Mouse (Mus musculus): ENCODE data around the gene Cux1.

Cux1 gene

DNA sequence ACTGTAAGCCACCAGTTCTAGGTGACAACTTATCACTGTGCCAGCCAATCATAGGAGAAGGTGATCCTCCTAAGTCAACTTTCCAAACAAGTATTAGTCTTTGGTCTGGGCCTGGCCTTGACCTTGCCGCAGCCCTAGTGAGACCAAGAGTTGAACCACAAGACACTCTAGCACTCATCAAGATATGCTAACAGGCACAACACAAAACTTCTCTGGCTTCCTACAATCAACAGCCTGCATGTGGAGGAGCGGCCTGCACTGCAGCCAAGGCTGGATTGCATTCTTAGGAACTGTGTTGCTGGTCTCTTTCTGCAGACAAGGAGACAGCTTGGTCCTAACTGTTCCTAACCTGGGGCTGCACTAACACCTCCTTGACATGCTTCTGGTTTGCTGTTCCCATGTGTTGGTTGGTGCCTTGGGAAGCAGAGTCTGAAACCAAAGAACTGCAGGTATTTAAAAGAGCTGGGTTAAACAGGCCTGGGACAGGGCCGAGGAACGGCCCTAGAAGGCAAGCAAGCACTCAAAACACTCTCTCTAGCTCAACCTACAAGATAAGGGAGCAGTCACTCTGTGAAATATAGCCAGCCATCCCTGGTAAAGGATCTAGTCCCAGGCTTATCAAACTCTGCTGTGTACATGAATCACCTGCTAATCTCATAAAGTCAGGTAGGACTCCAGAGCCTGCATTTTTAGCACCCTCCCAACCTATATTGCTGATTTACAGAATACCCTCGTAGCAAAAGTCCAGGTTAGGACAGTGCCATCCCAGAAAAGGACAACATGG is 27.0 kb downstream of the Cux1 start:
- no peak for DNase-seq (ENCODE audit: low spot score in 2 of 2)

- DNase-seq (ENCODE audit: low spot score in 2 of 2): no peak
Measured at GRCm38 (mm10) chr5:136536753-136537152, 30.5 kb downstream of the Cux1 start.

DNA sequence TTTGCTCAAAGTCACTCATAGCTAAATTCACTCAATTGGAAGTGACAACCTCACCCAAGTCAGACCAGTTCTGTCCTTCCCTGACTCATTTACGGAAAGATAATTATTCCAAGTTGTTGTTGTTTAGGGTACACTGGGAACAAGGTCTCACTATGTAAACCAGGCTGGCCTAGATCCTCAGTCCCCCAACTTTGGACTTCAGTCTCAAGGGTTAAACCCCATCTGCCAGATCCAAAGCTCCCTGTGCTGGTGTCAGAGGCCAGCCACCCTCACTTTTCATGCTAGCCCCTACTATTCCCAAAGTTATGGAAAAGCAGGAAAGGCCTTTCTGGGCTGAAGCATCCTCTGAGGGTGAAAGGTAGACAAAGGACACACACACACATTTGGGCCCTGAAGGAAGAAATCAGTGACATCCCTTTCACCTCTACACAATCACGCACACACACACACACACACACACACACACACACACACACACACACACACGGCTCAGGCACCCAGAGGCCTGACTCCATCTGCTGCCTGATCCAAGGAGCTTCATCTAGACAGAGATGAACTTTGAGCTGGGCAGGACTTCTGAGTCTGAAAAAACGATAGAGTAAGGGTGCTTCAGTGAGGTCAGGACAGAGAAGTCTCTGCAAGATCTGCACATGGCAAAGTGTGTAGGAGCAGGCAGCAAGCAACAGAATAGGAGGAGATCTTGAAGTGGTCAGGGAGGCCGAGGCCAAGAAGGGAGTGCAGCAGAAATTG is 31.1 kb downstream of the Cux1 start:
- no peak for DNase-seq (ENCODE audit: low spot score in 2 of 2)

DNA sequence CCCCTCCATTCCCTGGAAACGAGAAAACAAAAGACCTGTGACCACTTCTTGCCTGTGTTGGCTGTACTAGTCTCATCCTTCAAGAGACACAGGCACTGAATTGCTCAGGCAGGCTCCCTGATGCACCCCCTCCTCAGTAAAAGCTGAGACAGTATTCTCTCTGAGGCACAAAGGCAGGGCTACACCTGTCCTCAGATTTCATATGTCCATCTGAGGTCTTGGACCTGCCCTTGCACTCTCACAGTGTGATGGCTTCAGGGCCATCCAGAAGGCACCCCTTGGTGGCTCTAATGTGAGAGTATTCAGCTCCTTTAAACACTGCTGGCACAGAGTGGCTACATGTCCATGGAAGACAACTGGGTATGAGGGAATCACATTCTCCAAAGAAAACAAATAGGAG is 32.1 kb downstream of the Cux1 start:
- no peak for DNase-seq (ENCODE audit: low spot score in 2 of 2)

DNA sequence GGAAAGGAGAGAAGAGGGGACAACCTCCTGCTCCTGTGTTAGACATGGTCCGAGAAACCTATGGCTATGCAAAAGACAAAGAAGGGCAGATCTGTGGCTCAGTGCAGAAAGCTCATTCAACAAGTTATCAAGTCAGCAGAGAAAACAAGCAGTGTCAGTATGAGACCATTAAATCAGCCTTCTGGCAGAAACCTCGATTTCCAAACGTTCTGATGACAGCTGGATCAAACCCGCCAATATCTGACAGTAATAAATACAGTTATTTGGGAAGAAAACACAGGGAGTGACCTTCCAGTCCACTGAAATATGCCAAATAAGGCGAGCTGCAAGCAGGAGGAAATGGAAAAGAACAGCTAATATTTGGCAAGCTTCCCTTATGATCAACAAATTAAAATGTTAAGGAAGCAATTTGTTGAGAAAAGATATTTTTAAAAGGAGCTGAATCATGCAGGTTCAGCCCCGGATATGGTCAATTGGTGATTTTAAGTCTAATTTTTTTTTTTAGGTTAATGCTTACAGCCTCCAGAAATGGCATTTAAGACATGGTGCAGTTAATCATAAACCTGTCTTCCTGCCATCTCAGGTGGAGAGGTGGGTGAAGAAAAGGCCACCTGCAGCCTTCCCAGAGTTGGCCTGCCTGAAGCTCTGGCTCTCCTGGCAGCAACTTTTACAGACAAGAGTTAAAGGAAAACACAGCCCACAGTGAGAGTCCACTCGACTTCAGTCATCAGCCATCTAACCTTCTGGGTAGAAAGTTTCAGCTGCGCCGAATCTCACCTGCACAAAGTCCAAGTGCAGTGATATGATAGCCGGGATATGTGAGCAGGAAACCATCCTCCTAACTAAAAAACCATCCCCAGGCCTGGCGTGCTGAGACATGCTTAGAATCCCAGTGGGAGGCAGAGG is 33.7 kb downstream of the Cux1 start:
- no peak for DNase-seq (ENCODE audit: low spot score in 2 of 2)

DNA sequence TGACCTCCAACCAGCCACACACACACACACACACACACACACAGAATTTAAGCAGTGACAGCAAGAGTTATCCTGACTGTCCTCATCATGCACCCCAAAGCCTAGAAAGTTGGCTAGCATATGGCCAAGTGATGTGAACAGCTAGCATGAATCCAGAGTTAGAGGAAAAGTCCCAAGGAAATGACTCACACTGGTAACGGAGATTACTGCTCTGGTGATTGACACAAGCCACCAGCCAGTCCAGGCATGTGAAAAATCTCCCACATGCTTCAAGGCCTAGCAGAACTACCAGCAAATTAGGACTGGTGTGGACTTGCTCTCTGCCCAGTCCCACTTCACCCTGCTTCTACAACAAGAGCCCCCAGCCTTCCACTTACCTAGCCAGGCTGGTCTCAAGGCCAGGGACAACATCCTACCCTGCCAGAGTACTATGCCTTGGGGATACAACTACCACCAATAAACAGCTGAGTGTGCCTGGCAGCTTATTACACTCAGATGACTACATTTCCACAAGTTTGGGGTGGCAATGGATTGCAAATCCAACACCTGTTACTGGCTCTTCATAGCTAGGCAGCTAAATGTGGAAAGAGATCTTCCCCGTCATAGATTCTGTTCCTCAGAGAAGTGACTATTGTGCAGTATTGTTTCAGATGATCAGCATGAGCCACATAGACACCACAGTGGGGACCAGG is 35.5 kb downstream of the Cux1 start:
- no peak for DNase-seq (ENCODE audit: low spot score in 2 of 2)

- DNase-seq (ENCODE audit: low spot score in 2 of 2): no peak
Measured at GRCm38 (mm10) chr5:136530931-136531330, 36.4 kb downstream of the Cux1 start.

DNA sequence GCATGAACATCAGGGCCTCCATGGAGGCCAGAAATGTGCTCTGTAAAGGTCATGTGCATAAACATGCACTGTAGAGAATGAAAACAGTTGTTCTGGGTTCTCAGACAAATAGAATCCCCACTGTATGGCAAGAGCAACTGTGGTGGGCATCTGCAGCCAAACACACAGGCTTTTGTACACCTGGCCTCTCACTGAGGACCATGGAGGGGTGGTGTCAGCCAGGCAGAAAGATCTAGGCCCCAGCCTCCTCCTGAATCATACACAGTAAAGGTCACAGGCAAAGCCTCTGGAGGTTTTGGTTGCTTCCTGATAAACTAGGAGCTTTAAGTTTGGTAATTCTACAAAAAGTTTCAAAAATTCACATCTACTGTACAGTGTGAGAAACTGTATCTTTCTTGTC is 38.1 kb downstream of the Cux1 start:
- no peak for DNase-seq (ENCODE audit: low spot score in 2 of 2)

DNA sequence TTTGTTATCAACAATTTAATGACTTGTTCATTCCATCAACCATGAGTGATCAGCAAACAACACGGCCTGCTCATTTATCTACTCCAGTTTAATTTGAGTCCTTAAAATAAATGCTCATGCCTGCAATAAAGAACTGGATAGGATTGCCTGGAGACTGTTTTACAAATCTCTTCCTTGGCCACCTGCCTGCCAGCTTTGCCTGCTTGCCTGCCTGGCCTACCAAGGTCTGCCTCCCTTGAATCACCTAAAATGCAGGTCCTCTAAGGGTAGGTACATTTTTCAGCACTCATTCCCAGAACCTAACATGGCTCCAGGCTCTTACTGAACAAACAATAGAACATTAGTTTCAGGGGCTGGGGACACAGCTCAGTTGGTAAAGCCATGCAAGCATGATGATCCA is 39.4 kb downstream of the Cux1 start:
- DNase-seq (ENCODE audit: low spot score in 2 of 2): no peak

GRCm38 (mm10) chr5:136526545-136526909 is 40.8 kb downstream of the Cux1 start:
- DNase-seq (ENCODE audit: low spot score in 2 of 2): no peak

DNA sequence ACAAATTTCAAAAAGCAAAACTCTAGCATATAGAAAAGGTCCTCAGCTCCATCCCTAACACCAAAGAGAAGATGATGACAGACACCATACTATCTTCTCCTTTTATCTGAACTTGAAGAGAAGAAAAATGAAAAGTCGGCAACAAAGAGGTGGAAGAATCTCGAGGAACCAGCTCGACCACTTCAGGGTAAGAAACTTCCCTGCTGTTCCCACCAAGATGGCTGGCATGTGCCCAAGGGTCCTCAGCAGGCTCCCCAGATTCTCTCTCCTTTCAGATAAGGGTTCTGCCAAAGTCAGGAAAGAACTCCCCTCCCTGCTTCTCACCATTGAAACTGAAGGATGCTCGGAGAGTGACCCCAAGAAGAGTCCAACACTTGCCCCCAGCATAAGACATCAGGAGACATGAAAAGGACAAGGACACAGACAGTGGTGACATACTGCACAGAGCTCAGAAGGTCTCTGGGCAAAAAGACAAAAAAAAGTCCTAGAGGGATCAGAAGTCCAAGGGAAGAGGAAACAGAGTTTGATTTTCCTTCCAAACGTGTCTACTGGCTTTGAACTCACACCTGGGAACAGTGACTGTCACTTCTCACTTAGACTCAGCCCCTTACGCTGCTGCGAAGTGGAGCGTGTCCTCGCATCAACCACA is 41.3 kb downstream of the Cux1 start:
- DNase-seq (ENCODE audit: low spot score in 2 of 2): no peak

DNA sequence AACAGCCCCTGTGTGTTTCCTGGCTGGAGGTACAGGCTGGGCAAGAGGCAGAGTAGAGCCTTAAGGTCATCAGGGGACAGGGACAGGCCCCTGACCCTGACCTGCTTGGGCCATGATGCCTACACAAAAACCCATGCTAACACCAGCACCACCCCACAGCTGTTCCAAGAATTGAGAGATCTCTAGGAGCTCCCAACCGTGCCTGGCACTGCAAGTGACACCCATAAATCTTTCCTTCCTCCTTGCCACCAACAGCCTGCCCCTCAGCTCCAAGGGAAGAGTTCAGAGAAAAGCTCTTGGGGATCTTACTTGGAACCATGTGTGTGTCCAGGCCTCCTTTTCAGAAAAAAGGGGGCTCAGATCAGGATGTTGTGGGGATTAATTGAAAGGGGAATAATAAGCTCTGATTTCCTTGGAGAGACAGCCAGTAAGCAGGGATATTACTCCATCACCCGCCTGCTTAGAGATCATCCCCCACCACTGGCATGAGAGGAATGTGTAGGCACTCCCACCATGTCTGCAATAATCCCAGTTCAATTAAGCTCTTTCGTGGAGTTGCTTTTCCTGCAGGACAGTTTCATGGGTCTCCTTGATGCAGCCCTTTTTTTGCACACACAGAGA is 44.3 kb downstream of the Cux1 start:
- no peak for DNase-seq (ENCODE audit: low spot score in 2 of 2)

GRCm38 (mm10) chr5:136521656-136522055 is 45.6 kb downstream of the Cux1 start:
- DNase-seq (ENCODE audit: low spot score in 2 of 2): no peak

GRCm38 (mm10) chr5:136518648-136519437 is 48.4 kb downstream of the Cux1 start:
- no peak for DNase-seq (ENCODE audit: low spot score in 2 of 2)

DNA sequence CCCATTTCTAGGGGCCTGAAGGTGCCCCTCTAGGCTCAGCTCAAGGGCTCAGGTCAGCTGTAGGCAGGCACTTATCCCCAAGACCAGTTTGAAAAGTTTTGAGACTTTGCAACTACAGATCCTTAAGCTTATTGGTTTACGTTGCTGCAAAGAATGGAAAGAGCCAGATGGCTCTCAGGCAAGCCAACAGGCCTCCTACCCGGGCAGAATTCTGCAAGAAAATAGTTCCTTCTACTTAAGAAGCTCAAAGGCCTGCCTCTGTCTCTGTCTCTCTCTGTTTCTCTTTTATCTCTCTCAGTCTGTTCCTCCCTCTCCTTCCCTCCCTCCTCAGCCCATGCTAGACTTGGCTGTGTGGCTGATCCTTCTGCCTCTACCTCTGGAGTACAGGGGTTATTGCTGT is 49.8 kb downstream of the Cux1 start:
- DNase-seq (ENCODE audit: low spot score in 2 of 2): peak in 1 of 2 experiments; percentile 46

DNA sequence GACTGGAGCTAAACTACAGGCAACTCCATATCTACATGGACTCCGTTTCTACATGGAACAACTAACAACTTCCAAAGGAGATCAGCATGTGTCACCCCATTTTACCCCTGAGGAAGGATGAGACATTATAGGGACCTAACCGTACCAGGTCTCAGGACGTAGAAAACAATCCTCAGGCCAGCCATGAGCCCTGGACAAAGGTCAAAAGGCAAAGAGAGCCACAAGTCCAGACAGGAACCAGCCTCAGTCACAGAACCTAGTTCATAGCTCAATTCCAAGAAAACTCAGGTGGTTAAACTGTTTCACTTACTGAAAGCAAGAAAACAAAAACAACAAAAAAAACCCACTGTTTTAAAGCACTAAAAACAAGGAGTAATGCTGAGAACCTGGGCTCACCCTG is 50.7 kb downstream of the Cux1 start:
- no peak for DNase-seq (ENCODE audit: low spot score in 2 of 2)

DNA sequence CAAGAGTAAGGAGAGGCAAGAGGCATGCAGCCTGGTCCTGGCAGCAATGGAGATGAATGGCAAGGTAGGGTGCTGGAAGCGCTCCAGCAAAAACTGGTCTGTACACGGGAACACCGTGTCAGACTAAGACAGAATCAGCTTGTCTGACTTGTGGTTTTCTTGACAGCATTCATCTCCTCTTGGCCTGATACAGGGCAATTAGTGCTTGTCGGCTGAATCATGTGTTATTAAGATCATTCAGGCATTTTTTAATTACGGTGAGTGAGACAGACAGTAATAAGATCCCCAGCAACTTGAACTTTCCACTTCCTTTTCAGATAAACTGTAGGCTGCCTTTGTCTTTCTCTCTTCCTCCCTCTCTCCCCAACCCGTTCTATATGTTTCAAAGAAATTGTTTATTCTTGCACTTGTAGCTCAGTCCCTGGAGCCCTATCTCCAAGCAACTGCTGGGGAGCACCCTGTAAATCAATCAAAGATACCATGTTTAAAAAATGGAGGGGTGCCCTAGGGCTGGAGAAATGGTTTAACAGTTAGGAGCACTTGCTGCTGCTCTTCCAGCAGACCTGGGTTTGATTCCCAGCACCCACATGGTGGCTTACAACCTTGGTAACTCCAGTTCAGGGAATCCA is 53.1 kb downstream of the Cux1 start:
- DNase-seq (ENCODE audit: low spot score in 2 of 2): no peak

GRCm38 (mm10) chr5:136512103-136512674 is 55.1 kb downstream of the Cux1 start:
- no peak for DNase-seq (ENCODE audit: low spot score in 2 of 2)

DNA sequence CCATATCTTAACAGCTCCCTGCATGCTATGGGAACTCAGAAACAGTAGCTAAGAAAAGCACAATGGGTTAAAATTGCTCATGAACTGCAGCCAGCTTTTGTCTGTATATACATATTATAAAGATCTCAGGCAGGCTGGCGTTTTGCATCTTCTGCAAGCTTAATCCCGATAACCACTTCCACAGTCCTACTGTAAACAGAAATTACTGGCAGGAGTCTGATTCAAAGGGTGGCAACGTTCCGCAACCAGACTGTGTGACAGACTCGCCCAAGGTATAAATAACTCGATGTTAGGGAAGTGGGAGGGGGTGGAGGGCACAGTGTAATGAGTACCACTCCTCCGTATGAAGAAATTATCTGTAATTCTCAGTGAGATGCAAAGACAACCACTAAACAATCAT is 55.9 kb downstream of the Cux1 start:
- no peak for DNase-seq (ENCODE audit: low spot score in 2 of 2)
